Mouse (Mus musculus) gastrocnemius, adult 18-20 months (tissue): ENCODE measurements around the gene Tbca. TPM values are rescaled to one million over a fixed set of nuclear protein-coding genes. Genes with fewer than 3 reads are reported as not detected.
A peak's percentile ranks its signal among the peaks of the same experiment; 100 is the strongest.

Experiments
- DNase-seq: peaks from one replicate; pipeline ENCODE4 v3.0.0; 2021; ENCODE audit warnings: low spot score
- total RNA-seq, 2 experiments: library from RNA; stranded (reverse); gene quantifications; 2 replicates each; pipeline ENCODE4 v1.2.3; 2021

Gene Tbca
- total RNA-seq, 2 experiments from 2014 or later: 55.9 to 70.3 TPM

- DNase-seq: no peak
These were observed 88.5 kb downstream of the Tbca start for GRCm38 (mm10) chr13:94877211-94877590.

GRCm38 (mm10) chr13:94877991-94878745 lies 89.5 kb downstream of the Tbca start:
- DNase-seq: no peak

- DNase-seq: no peak
These were observed 92.5 kb downstream of the Tbca start for GRCm38 (mm10) chr13:94881201-94881600.

- no peak for DNase-seq
These were observed 93.5 kb downstream of the Tbca start for GRCm38 (mm10) chr13:94882221-94882620.

GRCm38 (mm10) chr13:94882711-94883145 lies 94.0 kb downstream of the Tbca start:
- no peak for DNase-seq

GRCm38 (mm10) chr13:94883163-94883965 lies 94.7 kb downstream of the Tbca start:
- peak; percentile 5 for DNase-seq

GRCm38 (mm10) chr13:94883966-94884960 lies 95.6 kb downstream of the Tbca start:
- DNase-seq: no peak

- no peak for DNase-seq
These were observed 96.9 kb downstream of the Tbca start for GRCm38 (mm10) chr13:94885291-94886235.

Other genes with a start within 250 kb of the Tbca start
- not detected for gene Otp, start 86.7 kb downstream of the Tbca start, total RNA-seq
- gene Wdr41, start 187.4 kb downstream of the Tbca start, total RNA-seq: 10 to 100 TPM; 15.8 to 16.0 TPM